Comparison of ENCODE assay signal across 8 mouse cellular contexts in the genomic region with DNA sequence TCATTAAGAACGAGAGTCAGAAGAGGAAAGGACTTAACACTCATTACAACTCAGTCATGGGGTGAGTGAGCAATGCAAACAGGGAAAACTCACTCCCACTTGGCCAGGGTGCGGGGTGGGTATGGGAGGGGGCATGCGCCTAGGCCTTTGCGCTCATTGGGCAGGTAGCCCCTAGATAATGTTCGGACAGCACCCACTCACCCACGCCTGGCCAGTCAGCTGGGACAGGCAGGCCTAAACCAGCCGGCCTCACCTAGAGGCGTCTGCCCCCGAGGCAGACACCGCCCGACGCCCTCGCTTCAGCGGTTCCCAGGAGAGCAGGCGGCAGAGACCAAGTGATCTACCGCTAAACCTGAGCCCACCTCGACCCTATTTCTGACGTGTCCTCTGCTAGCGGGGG. TPM values are rescaled to one million over a fixed set of nuclear protein-coding genes. Genes with fewer than 3 reads are reported as not detected.
DNase-seq lines count a peak whose midpoint lies in the region; ATAC-seq and TF ChIP-seq lines count a peak whose summit lies in the region.

No protein-coding gene starts in this region.

- no peak for DNase-seq in spleen, adult 2 months (ENCODE audit: low read depth in 1 of 2, low spot score in 2 of 2)
- DNase-seq in spleen, adult 18-20 months: no peak
- no peak for DNase-seq in liver, embryonic 11.5 days (ENCODE audit: low spot score)
- DNase-seq in spleen, postnatal 14 days (ENCODE audit: low spot score in 2 of 2): no peak
- DNase-seq in gastrocnemius, postnatal 36 days: no peak

- 19% methylated on average over 19 of the region's 19 CpGs for WGBS in spleen, adult 2 months
- WGBS in forebrain, embryonic 16.5 days: 8% methylated on average over 19 of the region's 19 CpGs
- WGBS in liver, embryonic 11.5 days: 4% methylated on average over 19 of the region's 19 CpGs
- 10% methylated on average over 19 of the region's 19 CpGs for WGBS in stomach, embryonic 14.5 days

- no peak overlapping the region for H3K27ac ChIP-seq in spleen, adult 2 months (ENCODE audit: insufficient read depth, low read length)
- H3K27ac ChIP-seq in forebrain, embryonic 16.5 days (ENCODE audit: low read length): no peak overlapping the region
- H3K27ac ChIP-seq in liver, embryonic 11.5 days (ENCODE audit: low read depth, low read length): peak overlapping the region; percentile 35
- H3K27ac ChIP-seq in stomach, embryonic 14.5 days (ENCODE audit: low read length): peak overlapping the region; percentile 94

- no peak for TF ChIP-seq POLR2A in spleen, adult 2 months (IDR thresholded peaks at IDR 0.05; ENCODE audit: low read depth, low read length)

- peaks cover 18% of the 10 kb centered on the region for H3K36me3 ChIP-seq in spleen, adult 2 months (ENCODE audit: control insufficient read depth, insufficient read depth, low read length)
- no peaks in the 10 kb centered on the region for H3K36me3 ChIP-seq in forebrain, embryonic 16.5 days (ENCODE audit: control insufficient read depth, insufficient read depth)
- H3K36me3 ChIP-seq in liver, embryonic 11.5 days (ENCODE audit: control insufficient read depth, insufficient read depth, low read length): peaks cover 13% of the 10 kb centered on the region; the same call in 1 of the 2 replicates
- peaks cover 23% of the 10 kb centered on the region for H3K36me3 ChIP-seq in stomach, embryonic 14.5 days (ENCODE audit: control insufficient read depth, insufficient read depth, low read length)

- no peak overlapping the region for H3K9ac ChIP-seq in forebrain, embryonic 16.5 days (replicated peaks; ENCODE audit: low read depth, low read length)
- H3K9ac ChIP-seq in liver, embryonic 11.5 days (ENCODE audit: low read depth, low read length): peak overlapping the region; percentile 53
- peak overlapping the region; percentile 47 for H3K9ac ChIP-seq in stomach, embryonic 14.5 days (replicated peaks; ENCODE audit: low read depth, low read length)

- no peak for TF ChIP-seq CTCF in spleen, adult 2 months (IDR thresholded peaks at IDR 0.05; ENCODE audit: extremely low read depth, insufficient read depth, insufficient read length, insufficient replicate concordance)

- H3K4me2 ChIP-seq in forebrain, embryonic 16.5 days (ENCODE audit: low read length): no peak overlapping the region
- H3K4me2 ChIP-seq in liver, embryonic 11.5 days: peak overlapping the region; percentile 93
- peak overlapping the region; percentile 75 for H3K4me2 ChIP-seq in stomach, embryonic 14.5 days (replicated peaks; ENCODE audit: low read depth, low read length)

- peak overlapping the region; percentile 37; the same call in 1 of the 2 replicates for H3K4me3 ChIP-seq in spleen, adult 2 months (ENCODE audit: extremely low read depth, insufficient read depth, insufficient read length)
- H3K4me3 ChIP-seq in forebrain, embryonic 16.5 days (replicated peaks; ENCODE audit: low read length): peak overlapping the region; percentile 34; the same call in 1 of the 2 replicates
- H3K4me3 ChIP-seq in liver, embryonic 11.5 days (ENCODE audit: low read depth, low read length): peak overlapping the region; percentile 62
- H3K4me3 ChIP-seq in stomach, embryonic 14.5 days (ENCODE audit: low read depth, low read length): peak overlapping the region; percentile 39

- no peaks in the 10 kb centered on the region for H3K9me3 ChIP-seq in forebrain, embryonic 16.5 days (ENCODE audit: control insufficient read depth, low read length)
- no peaks in the 10 kb centered on the region for H3K9me3 ChIP-seq in liver, embryonic 11.5 days (ENCODE audit: control insufficient read depth, low read length)
- no peaks in the 10 kb centered on the region for H3K9me3 ChIP-seq in stomach, embryonic 14.5 days (ENCODE audit: control insufficient read depth, low read depth, low read length)

- intact Hi-C loops in gastrocnemius, postnatal 36 days (cut with DNase I): no loop called here

- peaks cover 23% of the 10 kb centered on the region for H3K27me3 ChIP-seq in spleen, adult 2 months (ENCODE audit: control insufficient read depth, insufficient read depth, low read length)
- peaks cover 53% of the 10 kb centered on the region for H3K27me3 ChIP-seq in forebrain, embryonic 16.5 days (replicated peaks; ENCODE audit: control insufficient read depth, insufficient read depth, low read length)
- peaks cover 50% of the 10 kb centered on the region for H3K27me3 ChIP-seq in liver, embryonic 11.5 days (replicated peaks; ENCODE audit: control insufficient read depth, insufficient read depth, low read length)
- peaks cover 15% of the 10 kb centered on the region for H3K27me3 ChIP-seq in stomach, embryonic 14.5 days (ENCODE audit: control insufficient read depth, insufficient read depth, low read length)

- ATAC-seq in forebrain, embryonic 16.5 days: no peak
- ATAC-seq in liver, embryonic 11.5 days (replicated peaks; ENCODE audit: low FRiP score): no peak
- no peak for ATAC-seq in stomach, embryonic 14.5 days (ENCODE audit: insufficient number of reproducible peaks, insufficient read depth, low FRiP score, low read depth)
- ATAC-seq in cerebellum, adult (ENCODE audit: insufficient number of reproducible peaks, low FRiP score, low TSS enrichment): no peak

- peaks cover 17% of the 10 kb centered on the region for H3K4me1 ChIP-seq in spleen, adult 2 months (ENCODE audit: control insufficient read depth, insufficient read depth, insufficient read length)
- H3K4me1 ChIP-seq in forebrain, embryonic 16.5 days (replicated peaks; ENCODE audit: control insufficient read depth, insufficient read depth, low read length): peaks cover 17% of the 10 kb centered on the region
- peaks cover 31% of the 10 kb centered on the region for H3K4me1 ChIP-seq in liver, embryonic 11.5 days (replicated peaks; ENCODE audit: control insufficient read depth, insufficient read depth, low read length)
- peaks cover 10% of the 10 kb centered on the region; the same call in 1 of the 2 replicates for H3K4me1 ChIP-seq in stomach, embryonic 14.5 days (ENCODE audit: control insufficient read depth, insufficient read depth, low read length)

RNA-seq across cellular contexts. Expression of gene Esrp2, which starts 1.1 kb away (rescaled TPM):
- polyA plus RNA-seq in spleen, adult 2 months (2012; rRNA removed): 0.67 and 0.69 TPM in 2 replicates
- polyA plus RNA-seq in forebrain, embryonic 16.5 days (2015; fragmentation: Nextera tagmentation; extraction: Ambion mirVana): 0.37 and 0.42 TPM in 2 replicates
- polyA plus RNA-seq in liver, embryonic 11.5 days (2014; fragmentation: Nextera tagmentation; extraction: Ambion mirVana): 11.6 and 12.7 TPM in 2 replicates
- polyA plus RNA-seq in stomach, embryonic 14.5 days (2014; fragmentation: Nextera tagmentation; extraction: Ambion mirVana): 30.0 and 35.4 TPM in 2 replicates
- total RNA-seq in gastrocnemius, postnatal 36 days (2021): under 1 TPM in 1 of 2 experiments, not detected in 1; 0.26 TPM

RNA-seq across cellular contexts. Expression of gene Pla2g15, which starts 14.5 kb away (rescaled TPM):
- 24.6 and 35.4 TPM in 2 replicates for polyA plus RNA-seq in spleen, adult 2 months (2012; rRNA removed)
- polyA plus RNA-seq in forebrain, embryonic 16.5 days (2015; fragmentation: Nextera tagmentation; extraction: Ambion mirVana): 18.2 and 20.6 TPM in 2 replicates
- polyA plus RNA-seq in liver, embryonic 11.5 days (2014; fragmentation: Nextera tagmentation; extraction: Ambion mirVana): 9.2 and 9.6 TPM in 2 replicates
- polyA plus RNA-seq in stomach, embryonic 14.5 days (2014; fragmentation: Nextera tagmentation; extraction: Ambion mirVana): 3.9 and 4.0 TPM in 2 replicates
- total RNA-seq in gastrocnemius, postnatal 36 days (2021): 1 to 10 TPM; 2.8 to 3.0 TPM

RNA-seq across cellular contexts. Expression of gene Slc7a6, which starts 33.0 kb away (rescaled TPM):
- 22.4 and 22.6 TPM in 2 replicates for polyA plus RNA-seq in spleen, adult 2 months (2012; rRNA removed)
- polyA plus RNA-seq in forebrain, embryonic 16.5 days (2015; fragmentation: Nextera tagmentation; extraction: Ambion mirVana): 49.3 and 58.4 TPM in 2 replicates
- polyA plus RNA-seq in liver, embryonic 11.5 days (2014; fragmentation: Nextera tagmentation; extraction: Ambion mirVana): 46.3 and 52.5 TPM in 2 replicates
- 60.4 and 65.6 TPM in 2 replicates for polyA plus RNA-seq in stomach, embryonic 14.5 days (2014; fragmentation: Nextera tagmentation; extraction: Ambion mirVana)
- 10 to 100 TPM in 1 of 2 experiments, 1 to 10 TPM in 1; 5.9 to 10.1 TPM for total RNA-seq in gastrocnemius, postnatal 36 days (2021)

Comparison
In these comparisons a context has a peak if more than half of its experiments do, and no peak if none do; other contexts are left out.
1. H3K27ac ChIP-seq: peak in liver, embryonic 11.5 days (single experiment) and stomach, embryonic 14.5 days (single experiment); none in spleen, adult 2 months (single experiment) and forebrain, embryonic 16.5 days (single experiment).
2. Peak in every context shown above with its lines, with median percentiles within 50 percentile points of each other: H3K4me3 ChIP-seq.